Mouse (Mus musculus): ENCODE measurements around the gene Cabs1. TPM values are rescaled to one million over a fixed set of nuclear protein-coding genes. Genes with fewer than 3 reads are reported as not detected.

Gene Cabs1
- not detected in 2 replicates for polyA plus RNA-seq (2015; fragmentation: Nextera tagmentation; extraction: Ambion mirVana)

DNA sequence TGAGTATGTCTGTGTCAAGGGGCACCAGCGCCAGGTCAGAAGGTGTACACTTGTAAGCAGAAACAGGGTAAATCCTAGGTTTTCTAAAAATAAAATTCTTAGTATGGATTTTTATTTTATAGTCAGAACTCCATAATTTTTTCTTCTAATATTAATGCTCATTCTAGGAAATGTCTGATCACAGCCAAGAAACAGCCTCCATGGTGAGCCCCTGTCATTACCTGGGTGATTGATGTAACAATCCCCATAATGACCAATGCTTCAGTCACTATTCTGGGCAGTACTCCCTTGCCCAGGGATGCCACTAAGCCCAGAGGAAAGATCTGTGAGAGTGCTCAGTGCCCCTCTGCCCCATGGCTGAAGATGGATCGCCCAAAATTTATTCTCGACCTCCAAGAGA is at the start of gene Cabs1:
Cabs1 (plus strand) TSS at position 301 of the 400 bp plus-strand sequence.
- 75% methylated on average over 3 of the region's 3 CpGs for WGBS
- H3K4me1 ChIP-seq (ENCODE audit: insufficient read depth, low read depth, low read length): no peaks in the 10 kb centered on the region
- H3K9me3 ChIP-seq (ENCODE audit: low read length): no peaks in the 10 kb centered on the region
- H3K9ac ChIP-seq (replicated peaks; ENCODE audit: low read depth): no peak within 1 kb of the TSS
- H3K27me3 ChIP-seq (replicated peaks; ENCODE audit: insufficient read depth, low read length): no peaks in the 10 kb centered on the region
- TF ChIP-seq CTCF (IDR thresholded peaks at IDR 0.05) (no peak), EP300 (IDR thresholded peaks at IDR 0.05) (no peak)
- H3K4me3 ChIP-seq (ENCODE audit: low read depth, low read length): no peak within 1 kb of the TSS
- H3K27ac ChIP-seq (ENCODE audit: low read length): no peak within 1 kb of the TSS
- no peaks in the 10 kb centered on the region for H3K36me3 ChIP-seq (ENCODE audit: insufficient read depth, low read length)
- ATAC-seq (no peak), DNase-seq (ENCODE audit: low spot score) (no peak)
- no peak within 1 kb of the TSS for H3K4me2 ChIP-seq (replicated peaks; ENCODE audit: low read depth, low read length)

DNA sequence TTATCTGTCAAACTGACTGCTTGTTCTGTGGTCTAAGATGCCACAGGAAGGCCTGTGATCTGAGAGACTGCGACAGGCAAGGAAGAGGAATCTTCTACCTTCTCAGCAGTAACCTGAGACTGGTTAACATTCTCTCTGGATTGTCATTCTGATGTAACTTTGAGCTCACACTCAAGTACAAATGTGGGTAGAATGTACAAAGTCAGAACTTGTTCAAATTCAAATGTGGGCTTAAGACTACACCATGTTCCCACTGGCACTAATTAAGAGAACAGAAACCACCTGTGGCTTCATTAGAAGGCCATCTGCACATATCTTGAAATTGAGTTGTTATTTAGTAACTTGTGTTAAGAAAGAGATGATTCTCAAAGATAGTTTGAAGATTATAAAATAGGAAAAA is 47.6 kb upstream of the Cabs1 start:
- H3K27ac ChIP-seq (ENCODE audit: low read length): no peak overlapping the region
- ATAC-seq (no peak), DNase-seq (ENCODE audit: low spot score) (no peak)
- WGBS: 69% methylated on average over 1 of the region's 1 CpGs
- no peaks in the 10 kb centered on the region for H3K36me3 ChIP-seq (ENCODE audit: insufficient read depth, low read length)
- TF ChIP-seq CTCF (IDR thresholded peaks at IDR 0.05) (no peak), EP300 (IDR thresholded peaks at IDR 0.05) (no peak)
- no peak overlapping the region for H3K9ac ChIP-seq (replicated peaks; ENCODE audit: low read depth)
- H3K4me2 ChIP-seq (replicated peaks; ENCODE audit: low read depth, low read length): no peak overlapping the region
- H3K4me3 ChIP-seq (ENCODE audit: low read depth, low read length): no peak overlapping the region
- no peaks in the 10 kb centered on the region for H3K4me1 ChIP-seq (ENCODE audit: insufficient read depth, low read depth, low read length)
- no peaks in the 10 kb centered on the region for H3K27me3 ChIP-seq (replicated peaks; ENCODE audit: insufficient read depth, low read length)
- H3K9me3 ChIP-seq (ENCODE audit: low read length): no peaks in the 10 kb centered on the region

DNA sequence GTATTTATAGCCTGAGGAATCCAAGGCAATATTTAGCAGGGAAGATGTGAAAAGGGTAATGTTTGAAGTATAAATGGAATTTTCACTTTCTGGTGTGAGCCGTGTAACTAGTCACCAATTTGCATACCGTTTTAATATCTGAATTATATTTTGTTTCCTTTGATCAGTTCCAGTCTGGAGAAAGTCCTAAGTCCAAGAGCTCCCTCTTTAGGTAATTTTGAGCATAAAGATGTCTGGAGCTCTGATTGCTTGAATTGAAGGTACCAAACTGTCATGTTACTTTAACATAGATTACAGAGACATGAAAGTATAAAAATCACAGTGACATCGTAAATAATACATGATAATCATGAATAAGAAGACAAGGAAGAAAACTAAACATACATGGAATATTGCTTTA is 38.5 kb upstream of the Cabs1 start:
- ATAC-seq (no peak), DNase-seq (ENCODE audit: low spot score) (no peak)
- Histone ChIP-seq H3K9me3 (ENCODE audit: low read length) (no peaks in the 10 kb centered on the region), H3K36me3 (ENCODE audit: insufficient read depth, low read length) (no peaks in the 10 kb centered on the region), H3K27me3 (replicated peaks; ENCODE audit: insufficient read depth, low read length) (no peaks in the 10 kb centered on the region), H3K4me3 (ENCODE audit: low read depth, low read length) (no peak overlapping the region), H3K4me2 (replicated peaks; ENCODE audit: low read depth, low read length) (no peak overlapping the region), H3K4me1 (ENCODE audit: insufficient read depth, low read depth, low read length) (no peaks in the 10 kb centered on the region), H3K9ac (replicated peaks; ENCODE audit: low read depth) (no peak overlapping the region), H3K27ac (ENCODE audit: low read length) (no peak overlapping the region)
- WGBS: 34% methylated on average over 3 of the region's 3 CpGs
- no peak for TF ChIP-seq CTCF (IDR thresholded peaks at IDR 0.05)
- TF ChIP-seq EP300 (IDR thresholded peaks at IDR 0.05): no peak

DNA sequence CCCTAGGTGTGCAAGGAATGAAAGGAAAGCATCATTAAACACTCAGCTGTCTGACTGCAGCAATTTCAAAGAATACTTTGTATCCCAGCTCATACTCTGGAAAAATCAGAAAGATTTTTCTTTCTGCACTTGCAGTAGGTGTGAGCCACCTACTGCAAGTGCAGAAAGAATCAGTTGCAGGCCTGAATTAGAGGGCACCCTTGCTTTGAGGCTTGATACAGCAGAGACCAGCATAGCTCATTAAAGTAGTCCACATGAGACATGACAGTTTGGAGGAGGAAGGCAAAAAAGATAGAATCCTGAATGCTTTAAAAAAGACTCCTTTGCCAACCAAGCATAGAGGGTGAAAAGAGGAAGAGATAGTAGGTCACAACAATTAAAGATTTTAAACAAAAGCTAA is 36.7 kb upstream of the Cabs1 start:
- Histone ChIP-seq H3K4me1 (ENCODE audit: insufficient read depth, low read depth, low read length) (no peaks in the 10 kb centered on the region), H3K9ac (replicated peaks; ENCODE audit: low read depth) (no peak overlapping the region), H3K36me3 (ENCODE audit: insufficient read depth, low read length) (no peaks in the 10 kb centered on the region), H3K4me3 (ENCODE audit: low read depth, low read length) (no peak overlapping the region), H3K27ac (ENCODE audit: low read length) (no peak overlapping the region), H3K4me2 (replicated peaks; ENCODE audit: low read depth, low read length) (no peak overlapping the region), H3K9me3 (ENCODE audit: low read length) (no peaks in the 10 kb centered on the region), H3K27me3 (replicated peaks; ENCODE audit: insufficient read depth, low read length) (no peaks in the 10 kb centered on the region)
- no peak for DNase-seq (ENCODE audit: low spot score)
- ATAC-seq: no peak
- TF ChIP-seq EP300 (IDR thresholded peaks at IDR 0.05) (no peak), CTCF (IDR thresholded peaks at IDR 0.05) (no peak)

DNA sequence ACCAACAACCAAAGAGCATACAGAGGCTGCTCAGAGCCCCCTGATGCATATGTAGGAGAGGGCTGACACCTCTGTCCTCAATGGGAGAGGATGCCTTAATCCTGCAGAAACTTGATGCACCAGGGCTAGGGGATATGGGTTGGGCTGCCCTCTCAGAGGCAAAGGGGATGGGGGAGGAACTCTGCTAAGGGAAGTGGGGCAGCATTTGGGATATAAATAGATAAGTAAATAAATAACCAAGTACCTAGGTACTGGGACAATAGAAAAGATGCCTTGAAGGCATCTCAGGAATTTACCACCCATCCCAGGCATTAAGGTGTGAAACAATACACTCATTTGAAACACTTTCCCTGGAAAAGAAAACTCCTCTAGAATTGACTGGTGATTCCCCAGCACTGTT is 27.4 kb upstream of the Cabs1 start:
- Histone ChIP-seq H3K9me3 (ENCODE audit: low read length) (no peaks in the 10 kb centered on the region), H3K4me1 (ENCODE audit: insufficient read depth, low read depth, low read length) (no peaks in the 10 kb centered on the region), H3K27me3 (replicated peaks; ENCODE audit: insufficient read depth, low read length) (no peaks in the 10 kb centered on the region), H3K36me3 (ENCODE audit: insufficient read depth, low read length) (no peaks in the 10 kb centered on the region), H3K4me2 (replicated peaks; ENCODE audit: low read depth, low read length) (no peak overlapping the region), H3K4me3 (ENCODE audit: low read depth, low read length) (no peak overlapping the region), H3K9ac (replicated peaks; ENCODE audit: low read depth) (no peak overlapping the region), H3K27ac (ENCODE audit: low read length) (no peak overlapping the region)
- DNase-seq (ENCODE audit: low spot score) (no peak), ATAC-seq (no peak)
- TF ChIP-seq EP300 (IDR thresholded peaks at IDR 0.05) (no peak), CTCF (IDR thresholded peaks at IDR 0.05) (no peak)

DNA sequence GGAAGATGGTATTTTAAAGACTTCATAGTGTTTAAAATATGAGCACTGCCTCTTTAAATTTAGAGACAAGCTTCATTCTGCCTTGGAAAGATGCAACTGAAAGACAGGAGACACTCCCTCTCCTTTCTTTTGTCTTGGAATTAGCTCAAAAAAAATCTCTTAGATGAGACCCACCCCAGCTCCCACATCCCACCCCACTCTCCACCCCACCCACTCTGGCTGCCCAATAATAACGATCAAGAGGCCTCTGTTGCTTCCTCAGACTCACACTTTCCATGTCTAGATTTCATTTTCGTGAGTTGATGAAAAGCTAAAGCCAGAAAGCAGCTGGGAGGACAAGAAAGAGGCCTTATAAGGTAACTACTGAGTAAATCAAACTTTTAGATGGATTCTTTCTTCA is 10.0 kb upstream of the Cabs1 start, which contains the start of the genes 2310003L06Rik and Gm28434:
2310003L06Rik (plus strand) TSS at position 259 of the 400 bp plus-strand sequence.
Gm28434 (plus strand) TSS at position 317 of the 400 bp plus-strand sequence.
- no peak for TF ChIP-seq EP300 (IDR thresholded peaks at IDR 0.05)
- 40% methylated on average over 2 of the region's 2 CpGs for WGBS
- Histone ChIP-seq H3K27me3 (replicated peaks; ENCODE audit: insufficient read depth, low read length) (no peaks in the 10 kb centered on the region), H3K4me2 (replicated peaks; ENCODE audit: low read depth, low read length) (no peak within 1 kb of the TSS), H3K9ac (replicated peaks; ENCODE audit: low read depth) (no peak within 1 kb of the TSS), H3K27ac (ENCODE audit: low read length) (no peak within 1 kb of the TSS), H3K4me3 (ENCODE audit: low read depth, low read length) (no peak within 1 kb of the TSS), H3K36me3 (ENCODE audit: insufficient read depth, low read length) (no peaks in the 10 kb centered on the region), H3K9me3 (ENCODE audit: low read length) (no peaks in the 10 kb centered on the region), H3K4me1 (ENCODE audit: insufficient read depth, low read depth, low read length) (no peaks in the 10 kb centered on the region)
- DNase-seq (ENCODE audit: low spot score): no peak
- no peak for ATAC-seq

All from lung, postnatal 0 days (tissue).